Mouse (Mus musculus) olfactory bulb, adult 2 months (tissue): ENCODE data around the gene Desi1. TPM values are rescaled to one million over a fixed set of nuclear protein-coding genes. Genes with fewer than 3 reads are reported as not detected.

ENCODE experiments used
- H3K27ac ChIP-seq: fragments of 200-500 bp; 2 replicates; pipeline ENCODE4 v1.5.1; 2012; ENCODE audit warnings: low read depth, low read length; ENCODE audit not compliant: insufficient read depth
- H3K4me1 ChIP-seq: fragments of 200-500 bp; 2 replicates; pipeline ENCODE4 v1.6.1; 2012; ENCODE audit warnings: low read length; ENCODE audit not compliant: control insufficient read depth, insufficient read depth
- H3K4me3 ChIP-seq: fragments of 200-500 bp; 2 replicates; pipeline ENCODE4 v1.5.1; 2012; ENCODE audit warnings: mild to moderate bottlenecking, low read depth, low read length, moderate library complexity; ENCODE audit not compliant: insufficient read depth
- CTCF ChIP-seq: fragments of 200-500 bp; IDR thresholded peaks from 2 replicates; pipeline ENCODE4 v1.5.1; 2012; ENCODE audit warnings: low read depth, mild to moderate bottlenecking, low read length, moderate library complexity; ENCODE audit not compliant: insufficient read depth
- POLR2A ChIP-seq: fragments of 200-500 bp; IDR thresholded peaks from 2 replicates; pipeline ENCODE4 v1.6.1; 2012; ENCODE audit warnings: mild to moderate bottlenecking, low read depth, low read length, moderate library complexity; ENCODE audit not compliant: insufficient read depth
- WGBS: fragments of 180-500 bp; shearing (Covaris S2); methylation state at CpG from one replicate; pipeline ENCODE4 v1.1.7; 2018; 5-methylcytosine and 5-hydroxymethylcytosine counted together
- polyA plus RNA-seq: library from polyadenylated mRNA; stranded (reverse); fragments of >200 nt; gene quantifications from 2 replicates; pipeline ENCODE4 v1.2.4, GENCODE M21; 2012; ENCODE audit warnings: low replicate concordance; ENCODE audit not compliant: missing spikeins, insufficient read depth, insufficient read length

Desi1 gene
- polyA plus RNA-seq, result 107 TPM in 1 of 2 replicates, not detected in the other

DNA sequence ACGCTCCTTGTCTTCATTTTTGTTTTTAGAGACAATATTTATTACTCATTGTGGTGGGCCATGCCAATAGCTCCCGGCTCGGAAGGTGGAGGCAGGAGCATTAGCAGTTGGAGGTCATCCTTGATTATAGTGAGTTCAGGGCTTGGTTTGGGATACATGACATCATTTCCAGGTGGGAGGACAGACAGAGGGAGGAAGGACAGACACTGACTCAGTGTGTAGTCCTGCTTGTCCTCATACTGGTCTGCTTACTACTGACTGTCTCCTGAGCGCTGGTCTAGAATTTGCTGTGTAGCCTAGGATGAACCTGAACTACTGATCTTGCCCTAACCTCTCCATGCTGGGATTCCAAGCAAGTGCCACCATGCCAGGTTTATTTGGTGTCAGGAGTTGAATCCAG, at the start of gene Desi1:
Gene Desi1 (minus strand): TSS at position 101 of the 400 bp plus-strand sequence.
- Histone ChIP-seq H3K4me1 (no peaks in the 10 kb centered on the region), H3K4me3 (no peak within 1 kb of the TSS), H3K27ac (no peak within 1 kb of the TSS)
- WGBS, result 92% methylated on average over 4 of the region's 4 CpGs
- TF ChIP-seq POLR2A, result no peak
- TF ChIP-seq CTCF, result no peak

DNA sequence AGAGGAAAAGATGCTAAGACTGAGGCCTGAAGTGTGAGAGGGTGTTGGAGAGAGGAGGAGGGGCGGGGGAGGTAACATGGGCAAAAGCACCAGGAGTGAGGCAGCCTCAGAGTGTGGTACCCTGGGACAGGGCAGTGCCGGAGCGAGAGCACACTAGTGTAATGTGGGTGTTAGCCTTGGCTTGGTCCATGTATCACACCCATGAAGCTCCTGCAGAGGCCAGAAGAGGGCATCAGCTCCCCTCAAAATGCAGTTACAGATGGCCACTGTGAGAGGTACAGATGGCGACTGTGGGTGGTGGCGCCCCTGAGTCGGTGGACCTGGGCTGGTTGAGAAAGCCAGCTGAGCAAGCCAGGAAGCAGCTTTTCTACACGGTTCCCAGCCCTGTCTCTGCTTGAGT, 47.5 kb upstream of the Desi1 start:
- 38% methylated on average over 7 of the region's 7 CpGs for WGBS
- TF ChIP-seq CTCF (peak; percentile 47; the same call in 1 of the 2 replicates), POLR2A (no peak)
- Histone ChIP-seq H3K4me3 (no peak overlapping the region), H3K27ac (no peak overlapping the region), H3K4me1 (peaks cover 9% of the 10 kb centered on the region)

DNA sequence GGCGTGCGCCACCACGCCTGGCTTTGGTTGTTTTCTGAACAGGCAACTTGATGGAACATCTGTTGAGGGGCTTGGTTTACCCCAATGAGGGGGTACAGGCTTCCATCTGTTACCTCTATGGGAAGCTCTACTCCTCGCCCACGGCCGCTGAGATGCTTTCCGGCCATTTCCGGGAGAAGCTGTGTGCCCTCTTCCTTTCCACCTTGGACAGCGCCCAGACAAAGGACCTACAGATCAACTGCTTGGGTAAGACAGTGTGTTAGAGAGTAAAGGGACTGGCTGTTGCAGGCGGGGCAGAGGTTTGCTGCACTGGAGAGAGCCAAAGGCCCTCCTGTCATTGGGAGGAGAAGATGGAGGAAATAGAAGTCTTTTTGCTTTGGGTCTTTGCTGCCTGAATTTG, 46.2 kb upstream of the Desi1 start:
- peaks cover 2% of the 10 kb centered on the region; the same call in 1 of the 2 replicates for H3K4me1 ChIP-seq
- TF ChIP-seq CTCF (no peak), POLR2A (no peak)
- no peak overlapping the region for H3K27ac ChIP-seq
- WGBS, result 73% methylated on average over 10 of the region's 10 CpGs
- H3K4me3 ChIP-seq, result no peak overlapping the region

DNA sequence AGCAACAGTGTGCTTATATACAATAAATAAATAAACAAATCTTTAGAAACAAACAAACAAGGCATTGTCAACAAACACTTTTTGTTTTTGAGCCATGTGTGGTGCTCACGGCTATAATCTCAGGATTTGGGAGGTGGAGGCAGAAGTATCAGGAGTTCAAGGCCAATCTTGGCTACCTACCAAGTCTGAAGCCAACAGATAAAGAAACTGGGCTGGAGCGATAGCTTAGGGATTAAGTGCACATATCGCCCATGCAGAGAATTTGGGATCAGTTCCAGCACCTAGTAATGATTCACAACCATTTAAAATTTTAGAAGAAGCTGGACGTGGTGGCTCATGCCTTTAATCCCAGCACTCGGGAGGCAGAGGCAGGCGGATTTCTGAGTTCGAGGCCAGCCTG, 39.8 kb upstream of the Desi1 start:
- Histone ChIP-seq H3K4me3 (no peak overlapping the region), H3K4me1 (peaks cover 3% of the 10 kb centered on the region; the same call in 1 of the 2 replicates), H3K27ac (no peak overlapping the region)
- WGBS, result 83% methylated on average over 7 of the region's 7 CpGs
- TF ChIP-seq CTCF (no peak), POLR2A (no peak)

DNA sequence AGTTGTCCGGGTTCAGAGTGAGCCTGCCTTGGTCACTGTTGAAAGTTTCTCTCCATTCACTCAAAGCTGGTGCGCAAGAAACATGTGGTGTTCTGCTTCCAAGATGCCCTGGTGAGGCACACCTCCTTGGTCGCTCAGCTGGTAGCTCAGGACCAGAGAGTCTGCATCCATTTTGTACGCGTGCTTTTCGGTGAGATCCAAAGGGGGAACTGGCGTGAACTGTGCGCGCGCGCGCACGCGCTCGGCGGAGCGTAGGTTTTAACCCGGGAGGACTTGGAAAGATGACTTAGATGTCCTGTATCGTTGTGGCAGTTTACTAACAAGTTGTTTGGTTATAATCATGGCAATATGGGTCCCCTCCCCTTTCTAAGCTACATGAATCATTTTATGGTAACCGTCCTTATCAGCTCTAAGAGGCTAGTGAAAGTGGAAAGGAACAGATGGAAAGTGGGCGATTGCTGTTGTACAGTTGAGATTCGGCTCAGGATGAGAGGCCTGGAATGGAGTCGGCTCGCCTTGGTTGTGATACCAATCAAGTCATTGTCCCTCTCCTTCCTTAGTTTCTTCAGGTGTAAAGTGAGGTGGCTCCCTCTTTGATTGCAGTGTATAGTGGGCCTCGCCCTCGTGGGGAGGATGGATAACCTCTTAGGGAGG, 38.3 kb upstream of the Desi1 start:
- no peak overlapping the region for H3K4me3 ChIP-seq
- TF ChIP-seq CTCF (no peak), POLR2A (no peak)
- 93% methylated on average over 26 of the region's 26 CpGs for WGBS
- no peak overlapping the region for H3K27ac ChIP-seq
- H3K4me1 ChIP-seq, result peaks cover 3% of the 10 kb centered on the region; the same call in 1 of the 2 replicates

DNA sequence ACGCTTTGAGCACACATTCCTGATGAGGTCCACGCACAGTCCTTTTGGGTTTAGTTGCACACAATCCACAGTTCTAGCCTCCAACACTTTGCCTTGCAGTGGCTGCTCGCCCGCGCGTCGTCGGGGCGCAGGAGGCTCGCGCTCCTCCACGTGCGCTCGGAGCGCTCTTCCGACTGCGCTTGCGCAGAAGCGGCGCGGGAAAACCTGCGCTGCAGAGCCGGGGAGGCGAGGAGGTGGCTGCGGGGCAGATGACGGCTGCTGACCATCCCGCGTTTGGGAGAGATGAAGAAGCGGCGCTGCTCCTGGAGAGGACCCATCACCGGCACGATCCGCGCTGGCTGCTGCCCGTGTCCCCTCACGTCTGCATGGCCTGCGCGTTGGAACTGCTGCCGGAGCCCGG, 36.2 kb upstream of the Desi1 start, which contains the start of gene Mei1:
Gene Mei1 (plus strand): TSS at position 99 of the 400 bp plus-strand sequence.
- 27% methylated on average over 40 of the region's 40 CpGs for WGBS
- Histone ChIP-seq H3K4me1 (peaks cover 3% of the 10 kb centered on the region; the same call in 1 of the 2 replicates), H3K4me3 (no peak within 1 kb of the TSS), H3K27ac (no peak within 1 kb of the TSS)
- TF ChIP-seq CTCF, result no peak
- TF ChIP-seq POLR2A, result no peak

DNA sequence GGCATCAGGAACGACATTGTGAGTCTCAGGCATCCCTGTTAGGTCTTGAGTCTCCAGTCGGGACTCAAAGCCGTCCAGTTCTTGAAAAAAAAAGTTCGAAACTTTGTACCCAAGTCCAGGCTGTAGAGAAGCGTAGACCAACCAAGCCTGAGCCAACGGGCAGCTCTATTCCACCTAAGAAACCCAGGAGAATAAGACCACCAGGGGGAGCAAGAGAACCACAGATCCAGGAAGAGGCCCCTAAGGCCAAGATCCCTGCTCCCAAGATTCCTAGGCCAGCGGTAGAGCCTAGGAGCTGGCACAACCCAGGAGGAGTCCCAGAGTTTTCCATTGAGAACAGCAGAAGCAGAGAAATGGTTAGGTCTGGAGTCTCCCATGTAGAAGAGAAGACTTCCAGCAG, 31.8 kb upstream of the Desi1 start:
- 9% methylated on average over 7 of the region's 7 CpGs for WGBS
- Histone ChIP-seq H3K4me3 (no peak overlapping the region), H3K4me1 (peaks cover 3% of the 10 kb centered on the region; the same call in 1 of the 2 replicates), H3K27ac (no peak overlapping the region)
- TF ChIP-seq POLR2A (no peak), CTCF (peak; percentile 54)

DNA sequence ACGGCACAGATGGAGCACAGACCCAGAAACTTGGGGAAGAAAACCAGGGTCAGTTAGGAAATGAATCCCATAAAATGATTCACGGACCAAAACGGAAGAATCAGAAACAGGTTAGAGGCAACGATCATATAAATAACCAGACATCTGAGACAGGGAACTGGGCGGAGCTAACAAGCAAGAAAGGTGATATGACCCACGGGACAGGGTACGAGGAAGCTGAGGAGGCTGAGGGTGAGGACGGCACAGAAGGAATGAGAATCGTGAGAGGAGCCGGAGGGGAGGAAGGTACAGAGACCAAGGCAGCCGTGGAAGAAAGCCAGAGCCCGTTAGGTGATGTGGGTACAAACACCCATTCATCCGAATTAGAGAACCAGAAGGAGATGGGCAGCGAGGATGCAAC, 30.2 kb upstream of the Desi1 start:
- WGBS, result 68% methylated on average over 14 of the region's 14 CpGs
- H3K27ac ChIP-seq, result no peak overlapping the region
- H3K4me3 ChIP-seq, result no peak overlapping the region
- no peak for TF ChIP-seq CTCF
- no peak for TF ChIP-seq POLR2A
- H3K4me1 ChIP-seq, result no peaks in the 10 kb centered on the region

DNA sequence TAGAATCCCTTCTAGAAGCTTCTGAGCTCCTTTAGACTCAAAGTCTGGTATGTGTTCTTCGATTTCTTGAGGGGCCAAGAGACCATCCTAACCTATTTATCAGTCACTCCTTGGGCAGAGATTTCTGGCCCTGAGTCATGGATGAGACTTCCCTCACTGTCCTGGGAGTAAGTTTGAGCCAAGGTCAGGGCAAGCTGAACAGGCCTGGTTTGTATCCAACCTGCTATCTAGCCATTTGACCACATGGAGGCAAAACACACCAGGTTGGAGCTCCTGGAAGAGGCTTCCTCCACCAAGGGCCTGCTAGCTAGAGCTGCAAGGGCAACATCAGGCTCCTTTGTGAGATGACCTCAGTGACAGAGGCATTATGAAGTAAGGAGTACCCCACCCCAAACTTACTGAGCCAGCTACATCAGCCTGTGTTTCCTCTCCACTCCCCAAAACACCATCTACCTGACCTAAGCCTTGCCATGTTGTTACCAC, 25.1 kb upstream of the Desi1 start, which contains the start of gene 4930407I10Rik:
Gene 4930407I10Rik (plus strand): TSS at position 433 of the 483 bp plus-strand sequence.
- H3K4me3 ChIP-seq, result no peak within 1 kb of the TSS
- TF ChIP-seq CTCF, result no peak
- no peak for TF ChIP-seq POLR2A
- H3K4me1 ChIP-seq, result no peaks in the 10 kb centered on the region
- no peak within 1 kb of the TSS for H3K27ac ChIP-seq
- 86% methylated on average over 1 of the region's 1 CpGs for WGBS
